Mouse (Mus musculus) CH12.LX (cell line): Measurements from ENCODE around the gene Olfr1015.

Source experiments
- CHD2 ChIP-seq: IDR thresholded peaks from 2 replicates; pipeline ENCODE4 v1.6.1; 2011; ENCODE audit warnings: low read length, improper control_type of control experiment
- CTCF ChIP-seq, 2 experiments: IDR thresholded peaks in 1 of 2; conservative IDR thresholded peaks in 1 of 2; 2 replicates each; pipeline ENCODE4 v1.5.1; 2011 to 2012; ENCODE audit warnings: low read depth in 2 of 2, low read length in 2 of 2, improper control_type of control experiment in 1 of 2, inconsistent platforms in 1 of 2, mild to moderate bottlenecking in 1 of 2, moderate library complexity in 1 of 2
- EP300 ChIP-seq: IDR thresholded peaks from 2 replicates; pipeline ENCODE4 v1.6.1; 2011; ENCODE audit warnings: low read length, improper control_type of control experiment
- GABPA ChIP-seq: IDR thresholded peaks from 2 replicates; pipeline ENCODE4 v1.6.1; 2012; ENCODE audit warnings: low read depth, low read length, improper control_type of control experiment, inconsistent platforms; ENCODE audit not compliant: insufficient replicate concordance
- POLR2A ChIP-seq: IDR thresholded peaks from 2 replicates; pipeline ENCODE4 v1.6.1; 2011; ENCODE audit warnings: low read depth, mild to moderate bottlenecking, improper control_type of control experiment, low read length
- POLR2AphosphoS2 ChIP-seq: IDR thresholded peaks from 2 replicates; pipeline ENCODE4 v1.6.1; 2011; ENCODE audit warnings: low read depth, low read length, improper control_type of control experiment
- RCOR1 ChIP-seq: conservative IDR thresholded peaks from 2 replicates; pipeline ENCODE4 v1.6.1; 2012; ENCODE audit warnings: low read depth, mild to moderate bottlenecking, inconsistent platforms, low read length, improper control_type of control experiment
- TCF12 ChIP-seq: IDR thresholded peaks from 2 replicates; pipeline ENCODE4 v1.6.1; 2014; ENCODE audit warnings: low read depth, mild to moderate bottlenecking, inconsistent platforms, low read length, improper control_type of control experiment
- UBTF ChIP-seq: IDR thresholded peaks from 2 replicates; pipeline ENCODE4 v1.6.1; 2012; ENCODE audit warnings: low read depth, mild to moderate bottlenecking, inconsistent platforms, low read length, improper control_type of control experiment, moderate library complexity
- ZKSCAN1 ChIP-seq: IDR thresholded peaks from 2 replicates; pipeline ENCODE4 v1.6.1; 2012; ENCODE audit warnings: low read depth, inconsistent platforms, low read length, improper control_type of control experiment, borderline replicate concordance
- ZNF384 ChIP-seq: IDR thresholded peaks from 2 replicates; pipeline ENCODE4 v1.6.1; 2012; ENCODE audit warnings: low read depth, low read length, improper control_type of control experiment, inconsistent platforms

DNA sequence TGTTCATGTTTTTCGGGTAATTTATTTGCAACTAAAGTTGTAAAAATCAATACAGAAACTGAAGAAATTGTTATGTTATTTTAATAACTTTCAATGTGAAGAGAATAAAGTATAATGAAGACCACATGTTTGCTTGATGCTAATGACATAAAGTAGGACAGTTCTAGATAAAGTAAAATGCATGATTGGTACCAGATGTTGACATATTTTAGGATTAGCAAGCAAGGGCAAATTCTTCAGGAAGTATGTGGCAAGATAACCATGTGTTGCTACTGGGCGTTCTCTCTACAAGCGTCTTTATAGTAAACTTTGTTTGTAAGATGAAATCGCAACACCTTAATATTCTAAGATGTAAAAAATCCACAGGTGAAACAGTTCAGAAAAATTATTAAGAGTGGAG lies 22.7 kb downstream of the Olfr1015 start:
- no peak for TF ChIP-seq TCF12
- no peak for TF ChIP-seq UBTF
- TF ChIP-seq CHD2: no peak
- TF ChIP-seq CTCF (conservative IDR thresholded peaks at IDR 0.05 in 1 of 2, IDR thresholded peaks at IDR 0.05 in 1 of 2; ENCODE audit: low read depth in 2 of 2, low read length in 2 of 2): no peak
- no peak for TF ChIP-seq EP300
- no peak for TF ChIP-seq ZNF384
- no peak for TF ChIP-seq POLR2A
- TF ChIP-seq ZKSCAN1: no peak
- no peak for TF ChIP-seq POLR2AphosphoS2
- TF ChIP-seq GABPA: no peak
- no peak for TF ChIP-seq RCOR1
